Comparison of ENCODE assay signal across 21 mouse cellular contexts in the genomic region with DNA sequence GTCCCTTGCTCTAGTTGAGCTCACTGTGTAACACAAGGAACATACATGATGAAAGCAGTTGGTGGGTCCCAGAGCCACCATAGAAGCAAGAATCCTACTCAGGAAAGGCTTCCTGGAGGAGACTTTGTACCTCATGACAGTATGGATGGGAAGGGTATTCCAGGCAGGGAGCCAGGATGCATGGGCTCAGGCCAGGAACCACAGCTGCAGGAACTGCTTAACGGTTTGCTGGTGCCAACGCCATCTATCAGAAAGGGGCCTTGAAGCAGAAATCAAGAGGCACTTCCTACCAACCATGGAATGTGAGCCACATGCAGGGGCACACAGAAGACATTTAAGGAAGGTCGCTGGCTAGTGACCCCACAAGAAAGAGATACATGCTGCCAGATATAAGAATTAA. TPM values are rescaled to one million over a fixed set of nuclear protein-coding genes. Genes with fewer than 3 reads are reported as not detected.
A peak's percentile ranks its signal among the peaks of the same experiment; 100 is the strongest.
DNase-seq lines count a peak whose midpoint lies in the region; ATAC-seq and TF ChIP-seq lines count a peak whose summit lies in the region.
"Had no signal": no experiment of that assay in that cellular context is flagged by ENCODE, and none has a peak within 500 bp of the region (broad histone marks: within the 10 kb centered on the region; RNA-seq: fewer than 3 reads in every experiment).

No protein-coding gene starts in this region.

- no peak overlapping the region for H3K9ac ChIP-seq in forebrain, embryonic 13.5 days
- no peak overlapping the region for H3K9ac ChIP-seq in forebrain, embryonic 12.5 days
- no peak overlapping the region for H3K9ac ChIP-seq in forebrain, postnatal 0 days
- H3K9ac ChIP-seq: hindbrain, embryonic 12.5 days; liver, embryonic 14.5 days; midbrain, embryonic 13.5 days had no signal

- DNase-seq in kidney, postnatal 10 days = peak; percentile 47
- DNase-seq in kidney, adult 9 months = no peak
- peak; percentile 71 to 77 for DNase-seq in right cerebral cortex, postnatal 10 days (ENCODE audit: low spot score in 2 of 2)
- DNase-seq in right cerebral cortex, postnatal 36 days (ENCODE audit: low spot score in 2 of 2) = no peak
- DNase-seq in forebrain, postnatal 0 days = no peak
- DNase-seq: cerebellum, adult 11-12 months; gastrocnemius, postnatal 25 days; kidney, adult 18-20 months had no signal

- no peak; the same call in 1 of the 2 replicates for ATAC-seq in forebrain, embryonic 13.5 days
- no peak for ATAC-seq in forebrain, embryonic 12.5 days (ENCODE audit: low FRiP score)
- ATAC-seq in forebrain, postnatal 0 days = peak; percentile 18; the same call in 1 of the 2 replicates
- ATAC-seq in inflammation-experienced regulatory T-cells, adult 6 months = no peak
- ATAC-seq: midbrain, embryonic 13.5 days had no signal

- TF ChIP-seq CTCF in forebrain, postnatal 0 days (IDR thresholded peaks at IDR 0.05; ENCODE audit: low read depth) = no peak

- peaks cover 20% of the 10 kb centered on the region for H3K4me1 ChIP-seq in forebrain, embryonic 13.5 days
- H3K4me1 ChIP-seq in forebrain, embryonic 12.5 days = peaks cover 8% of the 10 kb centered on the region; the same call in 1 of the 2 replicates
- 0 out of 2 replicates have a peak, but pooled peaks cover 6% of the 10 kb centered on the region for H3K4me1 ChIP-seq in forebrain, postnatal 0 days (ENCODE audit: insufficient read depth)
- H3K4me1 ChIP-seq: hindbrain, embryonic 12.5 days had no signal

- H3K4me2 ChIP-seq in forebrain, embryonic 13.5 days = no peak overlapping the region
- no peak overlapping the region for H3K4me2 ChIP-seq in forebrain, embryonic 12.5 days
- H3K4me2 ChIP-seq in forebrain, postnatal 0 days (ENCODE audit: low read depth) = no peak overlapping the region
- H3K4me2 ChIP-seq: heart, embryonic 11.5 days; hindbrain, embryonic 12.5 days; midbrain, embryonic 13.5 days had no signal

- H3K27ac ChIP-seq in forebrain, embryonic 13.5 days = 0 out of 2 replicates have a peak overlapping the region, but pooled peaks have one; percentile 6
- H3K27ac ChIP-seq in forebrain, embryonic 12.5 days = no peak overlapping the region
- H3K27ac ChIP-seq in forebrain, postnatal 0 days (ENCODE audit: low read depth, low read length) = 0 out of 2 replicates have a peak overlapping the region, but pooled peaks have one; percentile 16
- H3K27ac ChIP-seq: hindbrain, embryonic 12.5 days; liver, embryonic 14.5 days; midbrain, embryonic 13.5 days had no signal

- no peaks in the 10 kb centered on the region for H3K27me3 ChIP-seq in forebrain, embryonic 13.5 days
- no peaks in the 10 kb centered on the region; the same call in 1 of the 2 replicates for H3K27me3 ChIP-seq in forebrain, embryonic 12.5 days
- no peaks in the 10 kb centered on the region for H3K27me3 ChIP-seq in forebrain, postnatal 0 days (ENCODE audit: insufficient read depth, low read length)
- H3K27me3 ChIP-seq: hindbrain, embryonic 12.5 days; midbrain, embryonic 13.5 days had no signal

- H3K9me3 ChIP-seq in forebrain, embryonic 13.5 days (replicated peaks) = peaks cover 4% of the 10 kb centered on the region; the same call in 1 of the 2 replicates
- no peaks in the 10 kb centered on the region for H3K9me3 ChIP-seq in forebrain, embryonic 12.5 days
- H3K9me3 ChIP-seq in forebrain, postnatal 0 days (ENCODE audit: low read length) = no peaks in the 10 kb centered on the region
- H3K9me3 ChIP-seq: hindbrain, embryonic 12.5 days; midbrain, embryonic 13.5 days had no signal

- H3K4me3 ChIP-seq in forebrain, embryonic 13.5 days = no peak overlapping the region
- H3K4me3 ChIP-seq in forebrain, embryonic 12.5 days (replicated peaks) = no peak overlapping the region
- no peak overlapping the region for H3K4me3 ChIP-seq in forebrain, postnatal 0 days (ENCODE audit: low read depth, low read length)
- H3K4me3 ChIP-seq: hindbrain, embryonic 12.5 days; midbrain, embryonic 13.5 days had no signal

- 65% methylated on average over 3 of the region's 3 CpGs for WGBS in forebrain, embryonic 13.5 days
- 81% methylated on average over 3 of the region's 3 CpGs for WGBS in forebrain, embryonic 12.5 days
- 43% methylated on average over 3 of the region's 3 CpGs for WGBS in forebrain, postnatal 0 days

- peaks cover 12% of the 10 kb centered on the region for H3K36me3 ChIP-seq in forebrain, embryonic 13.5 days (ENCODE audit: poor library complexity, severe bottlenecking)
- no peaks in the 10 kb centered on the region; the same call in 1 of the 2 replicates for H3K36me3 ChIP-seq in forebrain, embryonic 12.5 days (replicated peaks)
- no peaks in the 10 kb centered on the region for H3K36me3 ChIP-seq in forebrain, postnatal 0 days (ENCODE audit: insufficient read depth)
- H3K36me3 ChIP-seq: hindbrain, embryonic 12.5 days had no signal

RNA-seq across cellular contexts. Expression of a gene that starts 28.3 kb away (rescaled TPM):
- not detected in 2 replicates for polyA plus RNA-seq in forebrain, embryonic 13.5 days (2015; fragmentation: Nextera tagmentation; extraction: Ambion mirVana)
- polyA plus RNA-seq in forebrain, embryonic 12.5 days (2016; fragmentation: Nextera tagmentation; extraction: Ambion mirVana) = not detected in 2 replicates
- 0.15 TPM in 1 of 2 replicates, not detected in the other for total RNA-seq in forebrain, postnatal 0 days (2014; rRNA removed)
- not detected in 2 replicates for polyA plus RNA-seq in forebrain, postnatal 0 days (2015; fragmentation: Nextera tagmentation; extraction: Ambion mirVana)
- polyA plus RNA-seq in inflammation-experienced regulatory T-cells, adult 6 months (2017; shearing (Covaris generic)) = not detected
- total RNA-seq: ES-E14; gastrocnemius, postnatal 25 days; layer of hippocampus, adult 18-20 months had no signal
- polyA plus RNA-seq: embryonic facial prominence, embryonic 14.5 days; heart, embryonic 11.5 days; hindbrain, embryonic 12.5 days; limb, embryonic 11.5 days; liver, embryonic 14.5 days; midbrain, embryonic 13.5 days; stomach, embryonic 14.5 days; thymus, postnatal 0 days had no signal

Comparison
In these comparisons a context has a peak if more than half of its experiments do, and no peak if none do; other contexts are left out.
1. DNase-seq: peak in kidney, postnatal 10 days (single experiment) and right cerebral cortex, postnatal 10 days (2 of 2); none in kidney, adult 9 months (single experiment), right cerebral cortex, postnatal 36 days (0 of 2) and forebrain, postnatal 0 days (single experiment).